Mouse (Mus musculus) 416B (cell line): Measurements from ENCODE around the gene Urod.

Experiments
- DNase-seq: peaks from one replicate; pipeline ENCODE4 v3.0.0; 2011; ENCODE audit warnings: low read depth

The Urod gene

DNA sequence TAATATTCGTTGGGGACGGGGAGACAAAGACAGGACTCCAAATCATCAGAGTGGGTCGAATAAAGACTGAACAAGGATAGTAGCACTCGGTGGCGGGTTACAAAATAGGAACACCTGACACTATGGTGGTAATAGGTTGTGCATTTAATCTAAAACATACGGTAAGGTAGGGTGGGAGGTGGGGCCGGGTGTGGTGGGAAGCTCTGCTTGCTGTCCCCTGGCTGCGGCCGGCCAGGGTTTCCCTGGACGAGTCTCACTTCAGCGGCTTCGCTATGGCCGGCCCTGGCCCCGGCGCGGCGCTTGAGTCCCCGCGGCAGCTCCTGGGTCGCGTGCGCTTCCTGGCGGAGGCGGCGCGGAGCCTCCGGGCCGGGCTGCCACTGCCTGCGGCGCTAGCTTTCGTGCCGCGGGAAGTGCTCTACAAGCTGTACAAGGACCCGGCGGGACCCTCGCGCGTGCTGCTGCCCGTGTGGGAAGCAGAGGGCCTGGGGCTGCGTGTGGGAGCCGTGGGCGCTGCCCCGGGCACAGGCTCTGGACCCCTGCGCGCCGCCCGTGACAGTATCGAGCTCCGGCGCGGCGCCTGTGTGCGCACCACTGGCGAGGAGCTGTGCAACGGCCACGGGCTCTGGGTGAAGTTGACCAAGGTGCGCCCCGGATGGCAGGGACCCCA, 1.1 kb upstream of the Urod start, which contains the start of gene Hectd3:
Gene Hectd3, plus strand, starts transcription at position 187 of the 667 bp plus-strand sequence.
- peak; percentile 81 for DNase-seq

GRCm38 (mm10) chr4:116991366-116991765, 2.8 kb downstream of the Urod start:
- DNase-seq, result peak; percentile 76

DNA sequence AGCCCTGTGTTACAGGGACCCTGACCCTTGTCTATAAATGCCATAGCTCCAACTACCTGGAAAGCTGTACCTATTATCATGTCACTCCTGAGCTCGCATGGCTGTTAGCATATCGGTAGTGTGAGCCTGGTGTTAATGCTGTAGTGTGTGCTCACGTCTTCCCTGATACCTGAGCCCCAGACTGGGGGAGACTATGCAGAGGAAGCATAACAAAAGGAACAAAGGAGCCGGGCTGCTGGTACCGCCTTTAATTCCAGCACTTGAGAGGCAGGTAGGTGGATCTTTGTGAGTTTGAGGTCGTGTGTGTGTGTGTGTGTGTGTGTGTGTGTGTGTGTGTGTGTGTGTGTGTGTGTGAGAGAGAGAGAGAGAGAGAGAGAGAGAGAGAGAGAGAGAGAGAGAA, 4.5 kb downstream of the Urod start:
- DNase-seq, result no peak

DNA sequence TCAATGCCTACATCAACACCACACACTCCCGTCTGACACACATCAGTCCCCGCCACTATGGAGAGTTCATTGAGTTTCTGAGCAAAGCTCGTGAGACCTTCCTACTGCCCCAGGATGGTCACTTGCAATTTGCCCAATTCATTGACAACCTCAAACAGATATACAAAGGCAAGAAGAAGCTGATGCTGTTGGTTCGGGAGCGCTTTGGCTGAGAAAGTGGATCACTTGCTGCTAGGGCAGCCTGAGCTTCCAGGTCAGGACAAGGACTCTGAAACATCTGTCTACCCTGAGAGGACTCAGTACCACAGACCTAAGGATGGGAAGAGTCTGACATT, 7.1 kb downstream of the Urod start:
- no peak for DNase-seq

- peak; percentile 95 for DNase-seq
Observed at GRCm38 (mm10) chr4:116986400-116987121, 7.7 kb downstream of the Urod start.

DNA sequence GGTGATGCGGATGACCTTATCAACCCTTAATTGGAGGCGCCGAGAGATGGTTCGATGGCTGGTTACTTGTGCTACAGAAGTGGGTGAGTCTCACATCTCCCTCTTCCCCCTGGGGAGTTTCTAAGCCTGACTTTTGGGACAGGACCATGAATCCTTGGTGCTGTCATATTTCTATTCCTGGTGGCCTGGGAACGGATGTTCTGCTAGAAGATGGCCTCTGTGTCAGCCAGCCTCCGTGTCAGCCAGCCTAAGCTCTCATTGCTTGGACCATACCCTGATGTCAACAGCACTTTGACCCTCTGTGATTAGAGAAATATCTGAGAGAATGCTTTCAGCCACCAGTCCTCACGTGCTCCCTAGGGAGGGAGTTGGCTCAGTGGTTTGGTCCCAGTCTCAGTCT, 8.5 kb downstream of the Urod start:
- DNase-seq, result no peak

DNA sequence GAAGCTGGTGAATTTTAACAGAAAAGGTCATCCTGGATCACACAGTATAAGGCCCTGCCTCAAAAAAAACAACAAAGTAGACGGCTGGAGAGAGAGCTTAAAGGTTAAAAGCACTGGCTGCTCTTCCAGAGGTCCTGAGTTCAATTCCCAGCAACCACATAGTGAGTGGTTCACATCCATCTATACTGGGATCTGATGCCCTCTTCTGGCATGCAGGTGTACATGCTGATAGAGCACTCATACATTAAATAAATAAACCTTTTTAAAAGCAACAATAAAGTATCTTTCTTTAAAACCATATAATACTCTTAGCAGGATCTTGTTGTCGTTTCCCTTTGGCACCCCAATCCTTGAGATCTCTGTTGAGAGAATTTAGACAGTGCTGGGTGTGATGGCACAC, 17.7 kb downstream of the Urod start:
- DNase-seq, result peak; percentile 16

- no peak for DNase-seq
Observed at GRCm38 (mm10) chr4:116954951-116955350, 39.3 kb downstream of the Urod start.

DNA sequence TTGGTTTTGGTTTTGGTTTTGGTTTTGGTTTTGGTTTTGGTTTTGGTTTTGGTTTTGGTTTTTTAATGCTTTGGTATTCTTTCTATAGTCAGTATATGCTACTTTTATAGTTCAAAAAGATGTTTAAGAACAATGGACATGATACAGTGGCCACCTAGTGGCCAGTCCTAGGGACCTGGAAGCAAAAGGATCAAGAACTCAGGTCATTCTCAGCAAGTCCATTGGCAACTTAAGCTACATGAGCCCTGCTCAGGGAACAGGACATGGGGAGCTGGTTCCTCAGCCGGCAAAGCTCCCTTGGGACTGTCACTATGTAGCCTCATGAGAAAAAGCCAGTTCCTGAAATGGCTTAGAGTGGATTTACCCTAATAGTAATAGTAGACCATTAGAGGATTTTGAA, 42.6 kb downstream of the Urod start:
- peak; percentile 60 for DNase-seq

GRCm38 (mm10) chr4:116944055-116944454, 50.2 kb downstream of the Urod start:
- DNase-seq, result no peak

DNA sequence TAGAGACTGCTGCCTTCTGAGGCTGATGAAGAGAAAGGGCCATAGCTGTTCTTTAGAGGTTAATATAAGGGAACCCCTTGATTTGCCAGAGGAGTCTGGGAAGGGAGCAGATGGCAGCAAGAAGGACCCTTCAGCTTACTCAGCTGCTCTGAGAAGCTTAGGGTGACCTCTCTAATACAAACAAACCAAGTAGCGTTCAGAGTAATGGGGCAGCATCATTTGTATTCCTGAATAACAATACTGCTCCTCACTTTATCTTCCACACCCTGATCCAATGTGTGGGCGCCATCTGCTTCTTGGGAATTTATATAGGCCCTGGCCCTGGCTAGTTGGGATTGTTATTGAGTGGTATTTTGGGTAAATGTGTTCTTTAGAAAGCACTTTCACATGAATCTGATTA, 51.5 kb downstream of the Urod start:
- no peak for DNase-seq
